Mouse (Mus musculus) G1E (cell line): Measurements from ENCODE around the gene Ptbp1. TPM values are rescaled to one million over a fixed set of nuclear protein-coding genes. Genes with fewer than 3 reads are reported as not detected.

Source experiments
- ATAC-seq: 2 replicates; pipeline ENCODE4 v1.8.0; 2016; ENCODE audit warnings: mild to moderate bottlenecking; ENCODE audit not compliant: insufficient number of reproducible peaks, poor library complexity, low FRiP score, severe bottlenecking; ENCODE audit errors: extremely low read depth
- DNase-seq: peaks from one replicate; pipeline ENCODE4 v3.0.0; 2012; ENCODE audit warnings: low spot score
- H3K27me3 ChIP-seq: 2 replicates; pipeline ENCODE4 v1.6.1; 2012; ENCODE audit warnings: mild to moderate bottlenecking, low read length, inconsistent platforms; ENCODE audit not compliant: insufficient read depth
- H3K36me3 ChIP-seq: replicated peaks from 2 replicates; pipeline ENCODE3; 2012; ENCODE audit warnings: mild to moderate bottlenecking, inconsistent platforms
- H3K4me1 ChIP-seq: 2 replicates; pipeline ENCODE4 v1.6.1; 2012; ENCODE audit warnings: low read depth, low read length, inconsistent platforms, mixed read lengths; ENCODE audit not compliant: insufficient read depth
- H3K4me3 ChIP-seq: 2 replicates; pipeline ENCODE4 v1.5.1; 2012; ENCODE audit warnings: low read depth, mild to moderate bottlenecking, inconsistent platforms, low read length, moderate library complexity, mixed read lengths
- H3K9me3 ChIP-seq: replicated peaks from 2 replicates; pipeline ENCODE4 v1.6.1; 2012; ENCODE audit warnings: inconsistent platforms
- CTCF ChIP-seq: IDR thresholded peaks from 2 replicates; pipeline ENCODE4 v1.5.1; 2012; ENCODE audit warnings: low read depth, low read length, inconsistent platforms, mixed read lengths
- GATA1 ChIP-seq: IDR thresholded peaks from 2 replicates; pipeline ENCODE4 v1.6.1; 2012; ENCODE audit warnings: borderline replicate concordance, low read length, inconsistent platforms, mixed read lengths
- GATA2 ChIP-seq: IDR thresholded peaks from 2 replicates; pipeline ENCODE4 v1.6.1; 2012; ENCODE audit warnings: low read depth, low read length, inconsistent platforms, borderline replicate concordance
- POLR2AphosphoS5 ChIP-seq: IDR thresholded peaks from 2 replicates; pipeline ENCODE4 v1.6.1; 2012; ENCODE audit warnings: low read depth, low read length, inconsistent platforms; ENCODE audit not compliant: insufficient replicate concordance
- TAL1 ChIP-seq: conservative IDR thresholded peaks from 2 replicates; pipeline ENCODE4 v1.6.1; 2012; ENCODE audit warnings: low read depth, low read length, inconsistent platforms, mixed read lengths
- polyA plus RNA-seq: library from polyadenylated mRNA; stranded (reverse); fragments of >175 nt; gene quantifications from 2 replicates; pipeline ENCODE4 v1.2.3, GENCODE M21; 2012
- total RNA-seq, 2 experiments: library from RNA; stranded (forward) in 1 of 2; stranded (reverse) in 1 of 2; fragments of 200-1000 nt in 1 of 2; fragments of >200 nt in 1 of 2; fragmentation: Nextera tagmentation in 1 of 2; gene quantifications; 2 replicates each; pipeline ENCODE4 v1.2.3; 2014 to 2017

The Ptbp1 gene
- total and polyA plus RNA-seq, 3 experiments: 168 to 1,117 (median 333) TPM

DNA sequence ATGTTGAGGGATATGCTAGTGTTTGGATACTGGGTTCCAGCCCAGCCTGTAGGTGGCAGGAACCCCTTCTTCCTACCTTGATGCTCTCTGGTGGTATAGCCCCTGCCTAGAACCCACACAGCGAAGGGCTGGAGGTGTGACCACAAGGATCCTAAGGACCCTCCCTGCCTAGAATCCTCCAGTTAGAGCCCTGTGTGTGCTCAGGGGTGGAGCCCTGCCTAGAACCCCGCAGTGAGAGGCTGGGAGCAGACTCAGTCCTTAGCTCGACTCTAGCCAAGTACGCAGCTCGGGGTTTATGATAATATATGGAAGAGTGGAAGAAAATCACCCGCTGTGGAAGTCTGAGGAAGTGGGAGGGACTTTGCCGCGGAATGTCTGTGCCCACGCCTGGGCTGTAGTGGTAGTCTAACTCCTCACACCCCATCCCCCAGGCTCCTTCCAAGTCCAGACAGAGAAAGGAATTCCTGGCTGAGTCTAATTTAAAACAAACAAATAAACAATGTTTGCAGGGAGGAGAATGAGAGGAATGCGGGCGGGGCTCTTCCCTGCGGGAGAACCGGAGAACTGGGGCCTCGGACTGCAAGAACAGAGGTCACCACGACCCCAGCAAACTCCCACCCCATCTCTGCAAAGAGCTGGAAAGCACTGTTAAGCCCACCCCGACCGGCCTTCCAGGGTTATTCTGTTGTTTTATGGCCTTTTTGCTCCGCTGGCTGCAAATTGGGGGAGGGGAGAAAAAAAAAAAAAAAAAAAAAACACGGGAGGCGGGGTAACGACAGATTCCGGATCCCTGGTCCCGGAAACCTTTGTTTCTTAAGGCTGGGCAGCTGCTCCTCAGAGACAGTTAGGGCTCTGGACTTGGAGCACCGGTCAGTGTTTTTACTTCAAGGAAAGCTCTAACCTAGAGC lies 13.3 kb upstream of the Ptbp1 start:
- no peak for DNase-seq
- ATAC-seq: peak; percentile 22
- H3K4me1 ChIP-seq: peaks cover 15% of the 10 kb centered on the region
- H3K36me3 ChIP-seq: no peaks in the 10 kb centered on the region
- 0 out of 2 replicates have a peak, but pooled peaks cover 4% of the 10 kb centered on the region for H3K9me3 ChIP-seq
- H3K4me3 ChIP-seq: peak overlapping the region; percentile 62; the same call in 1 of the 2 replicates
- H3K27me3 ChIP-seq: peaks cover 44% of the 10 kb centered on the region
- TF ChIP-seq CTCF (no peak), GATA1 (no peak)

DNA sequence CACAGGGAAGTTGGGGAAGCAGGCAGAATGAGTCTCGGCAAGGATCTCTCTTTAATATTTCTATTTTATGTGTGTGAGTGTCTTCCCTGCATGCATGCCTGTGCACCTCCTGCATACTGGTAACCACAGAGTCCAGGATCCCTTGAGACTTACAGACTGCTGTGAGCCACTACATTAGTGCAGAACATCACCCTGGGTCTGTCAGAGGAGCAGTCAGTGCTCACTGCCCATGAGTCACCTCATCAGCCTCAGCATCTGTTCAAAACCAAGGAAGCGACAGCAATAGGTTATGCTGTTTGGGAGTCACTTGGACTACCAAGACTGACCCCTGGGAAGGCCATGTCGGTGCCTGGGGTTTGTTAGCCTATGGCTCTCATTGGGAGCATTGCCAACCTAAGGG lies 11.9 kb upstream of the Ptbp1 start:
- Histone ChIP-seq H3K36me3 (no peaks in the 10 kb centered on the region), H3K4me1 (peaks cover 17% of the 10 kb centered on the region), H3K27me3 (peaks cover 47% of the 10 kb centered on the region), H3K9me3 (0 out of 2 replicates have a peak, but pooled peaks cover under 1% of the 10 kb centered on the region), H3K4me3 (no peak overlapping the region)
- no peak for TF ChIP-seq TAL1
- no peak for TF ChIP-seq POLR2AphosphoS5
- DNase-seq (no peak), ATAC-seq (no peak)

DNA sequence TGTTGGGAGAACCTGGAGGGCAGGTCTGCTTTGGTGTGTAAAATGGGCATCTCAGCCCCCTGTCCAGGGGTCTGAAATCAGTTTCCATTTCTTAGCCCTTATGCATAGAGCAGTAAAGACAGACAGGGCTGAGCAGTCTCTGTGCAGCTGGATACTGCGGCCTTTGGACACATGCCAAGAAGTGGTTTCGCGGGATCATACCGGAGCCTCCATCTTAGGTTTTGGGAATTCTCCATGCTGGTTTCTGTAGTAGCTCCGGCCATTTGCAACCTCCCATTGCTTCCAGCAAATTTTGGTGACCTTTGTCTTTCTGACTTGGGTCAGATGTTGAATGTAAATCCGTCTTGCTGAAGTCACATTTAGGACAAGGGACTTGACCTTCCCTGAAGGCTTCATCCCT lies 10.8 kb upstream of the Ptbp1 start:
- Histone ChIP-seq H3K9me3 (no peaks in the 10 kb centered on the region), H3K4me1 (peaks cover 17% of the 10 kb centered on the region), H3K4me3 (no peak overlapping the region), H3K27me3 (peaks cover 40% of the 10 kb centered on the region), H3K36me3 (no peaks in the 10 kb centered on the region)
- ATAC-seq: no peak
- DNase-seq: no peak
- TF ChIP-seq TAL1 (no peak), CTCF (no peak)

DNA sequence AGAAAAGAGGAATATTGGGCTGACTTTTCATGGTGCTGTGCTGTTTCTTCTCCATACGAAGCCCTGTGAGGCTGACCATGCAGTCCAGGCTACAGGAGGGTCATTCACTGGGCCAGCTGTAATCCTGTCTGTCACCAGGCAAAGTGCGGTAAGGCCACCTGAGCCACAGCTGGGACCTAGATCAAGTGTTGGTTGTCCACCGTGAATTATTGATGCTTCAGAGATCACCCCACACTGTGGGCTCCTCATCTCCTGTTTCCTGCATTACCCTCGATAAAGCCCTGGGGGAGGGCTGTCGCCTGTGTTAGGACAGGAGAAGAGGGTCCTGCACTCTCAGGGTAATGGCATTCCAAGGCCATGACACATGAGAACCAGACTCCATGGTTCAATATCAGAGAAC lies 7.7 kb upstream of the Ptbp1 start:
- H3K9me3 ChIP-seq: no peaks in the 10 kb centered on the region
- TF ChIP-seq CTCF (no peak), GATA1 (no peak), POLR2AphosphoS5 (no peak), GATA2 (no peak), TAL1 (no peak)
- no peak overlapping the region for H3K4me3 ChIP-seq
- H3K36me3 ChIP-seq: peaks cover 13% of the 10 kb centered on the region
- H3K4me1 ChIP-seq: peaks cover 25% of the 10 kb centered on the region
- peaks cover 26% of the 10 kb centered on the region for H3K27me3 ChIP-seq
- no peak for DNase-seq
- ATAC-seq: no peak

DNA sequence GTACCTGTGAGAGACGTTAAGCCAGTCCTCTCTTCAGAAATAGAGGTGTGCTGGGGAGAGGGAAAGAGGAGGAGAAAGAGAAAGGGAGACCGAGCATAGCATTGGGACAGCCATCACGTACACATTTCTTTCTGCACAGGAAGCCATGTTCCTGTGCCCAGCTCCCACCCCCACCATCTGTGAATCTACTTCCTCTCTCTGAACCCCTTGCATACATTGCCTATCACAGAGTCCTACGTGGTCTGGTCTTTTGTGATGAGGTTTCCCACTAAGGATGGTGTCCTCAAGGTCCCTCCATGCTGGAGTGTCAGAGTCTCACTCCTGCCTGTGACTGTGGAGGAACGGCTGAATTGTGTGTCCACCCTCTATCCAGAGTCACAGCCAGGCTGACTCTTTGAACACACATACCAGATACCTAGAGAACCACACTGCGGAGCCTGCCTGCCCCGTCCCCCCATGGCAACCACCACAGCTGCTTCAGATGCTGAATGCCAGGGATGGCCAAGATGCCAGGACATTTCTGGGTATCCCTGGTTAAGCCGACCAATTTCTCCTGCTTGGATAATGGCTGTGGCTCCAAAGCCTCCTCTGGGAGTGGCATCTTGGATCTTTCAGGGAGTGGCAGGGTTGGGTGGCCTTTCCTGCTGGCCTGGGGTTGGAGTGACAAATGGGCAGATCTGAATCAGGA lies 4.1 kb upstream of the Ptbp1 start:
- peaks cover 44% of the 10 kb centered on the region for H3K4me1 ChIP-seq
- no peak for TF ChIP-seq CTCF
- TF ChIP-seq GATA2: no peak
- TF ChIP-seq TAL1: no peak
- TF ChIP-seq GATA1: no peak
- no peak for TF ChIP-seq POLR2AphosphoS5
- peaks cover 9% of the 10 kb centered on the region for H3K27me3 ChIP-seq
- no peak for ATAC-seq
- H3K4me3 ChIP-seq: no peak overlapping the region
- DNase-seq: no peak
- peaks cover 18% of the 10 kb centered on the region for H3K36me3 ChIP-seq
- H3K9me3 ChIP-seq: no peaks in the 10 kb centered on the region

DNA sequence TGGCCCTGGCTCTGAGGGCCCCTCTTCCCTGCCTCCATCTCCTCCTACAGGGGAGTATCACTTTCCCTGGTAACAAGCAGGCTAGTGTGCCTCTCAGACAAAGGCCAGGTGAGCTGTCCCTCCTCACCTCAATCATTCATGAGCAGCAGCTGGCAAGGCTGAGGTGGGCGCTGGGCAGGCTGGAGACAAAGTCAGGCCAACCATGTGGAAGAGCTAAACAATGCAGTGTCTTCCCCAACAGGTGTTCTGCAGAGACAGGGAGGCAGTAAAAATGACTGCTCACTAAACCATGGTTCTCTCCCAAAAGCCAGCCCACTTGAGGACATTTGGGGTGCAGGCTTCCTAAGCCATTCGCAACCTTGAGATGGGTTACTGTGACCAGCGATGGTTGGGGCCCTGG lies 2.6 kb upstream of the Ptbp1 start:
- Histone ChIP-seq H3K4me3 (peak overlapping the region; percentile 93; the same call in 1 of the 2 replicates), H3K27me3 (peaks cover 2% of the 10 kb centered on the region), H3K4me1 (peaks cover 51% of the 10 kb centered on the region), H3K9me3 (no peaks in the 10 kb centered on the region), H3K36me3 (peaks cover 34% of the 10 kb centered on the region)
- DNase-seq (no peak), ATAC-seq (no peak)
- TF ChIP-seq TAL1 (no peak), POLR2AphosphoS5 (no peak), GATA1 (no peak), CTCF (no peak), GATA2 (no peak)
